Mouse (Mus musculus): Measurements from ENCODE around the gene Wdr27. TPM values are rescaled to one million over a fixed set of nuclear protein-coding genes. Genes with fewer than 3 reads are reported as not detected.
"Not testable (repeated sequence)": the region's sequence is repeated elsewhere in the genome, so short reads cannot be mapped to it uniquely, and the experiment has no call there.

Gene Wdr27
- total and polyA plus RNA-seq, 3 experiments = 1.7 to 2.3 (median 2.1) TPM

DNA sequence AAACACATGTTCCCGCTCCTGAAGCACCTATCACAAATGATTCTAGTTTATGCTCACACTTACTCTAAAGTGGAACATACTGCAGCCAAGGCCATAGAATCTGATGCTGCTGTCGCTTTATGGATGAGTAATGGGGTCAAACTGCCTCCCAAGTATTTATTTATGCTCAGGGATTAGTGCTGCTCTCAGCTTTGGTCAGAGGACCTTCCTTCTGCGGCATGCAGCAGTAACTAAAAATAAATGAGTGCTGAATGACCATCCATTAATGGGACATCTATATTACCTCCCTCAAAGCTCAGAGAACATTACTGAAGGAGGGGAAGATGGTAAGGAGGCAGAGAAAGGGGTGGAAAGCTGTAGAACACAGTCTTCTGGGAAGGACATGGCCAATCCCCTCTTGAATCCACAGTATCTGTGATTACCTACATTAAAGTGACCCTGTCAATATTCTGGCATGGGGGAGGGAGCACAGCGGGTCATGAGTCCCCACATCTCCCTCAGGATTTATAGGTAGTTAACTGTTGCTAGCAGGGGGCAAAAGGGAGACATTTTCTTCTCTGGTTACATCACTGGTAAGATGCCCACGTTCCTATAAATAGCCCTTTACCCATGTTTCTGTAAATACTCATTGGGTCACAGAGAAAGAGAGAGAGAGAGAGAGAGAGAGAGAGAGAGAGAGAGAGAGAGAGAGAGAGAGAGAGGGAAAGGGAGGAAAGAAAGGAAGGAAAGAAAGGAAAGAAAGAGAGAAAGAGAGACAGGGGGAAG lies 6.9 kb downstream of the Wdr27 start:
- Histone ChIP-seq H3K4me1 (ENCODE audit: control insufficient read depth in 1 of 2, insufficient read depth in 2 of 2) (no peaks in the 10 kb centered on the region), H3K36me3 (replicated peaks in 1 of 2; ENCODE audit: control insufficient read depth in 1 of 2, insufficient read depth in 1 of 2, low read length in 1 of 2) (no peaks in the 10 kb centered on the region), H3K27me3 (replicated peaks) (no peaks in the 10 kb centered on the region), H3K79me2 (replicated peaks; ENCODE audit: control insufficient read depth, extremely low read depth, insufficient read depth, poor library complexity, severe bottlenecking) (no peaks in the 10 kb centered on the region), H3K9ac (ENCODE audit: insufficient read depth, low read depth) (no peak overlapping the region), H3K4me3 (replicated peaks in 1 of 3; ENCODE audit: low read depth in 2 of 3, low read length in 2 of 3, poor library complexity in 1 of 3) (no peak overlapping the region), H3K4me2 (ENCODE audit: insufficient read depth, low read depth, poor library complexity, severe bottlenecking) (no peak overlapping the region), H3K27ac (ENCODE audit: insufficient read depth, low read depth) (no peak overlapping the region), H3K9me3 (replicated peaks; ENCODE audit: low read length) (no peaks in the 10 kb centered on the region)
- in situ Hi-C loops (cut with MboI; ENCODE audit: low pct_ligation_motif_present, low pct_unique_long_range_greater_than_20kb, low sequenced_read_pairs) (no loop called here), dilution Hi-C loops (cut with MboI; ENCODE audit: extremely low pct_ligation_motif_present, extremely low pct_unique_long_range_greater_than_20kb, low sequenced_read_pairs) (no loop called here)
- no peak for DNase-seq (ENCODE audit: extremely low read depth)
- no peak for TF ChIP-seq ETS1 (conservative IDR thresholded peaks at IDR 0.05; ENCODE audit: low read depth, low read length)
- TF ChIP-seq KAT2A (IDR thresholded peaks at IDR 0.05; ENCODE audit: insufficient replicate concordance, low read length) = no peak
- no peak for TF ChIP-seq TBP (conservative IDR thresholded peaks at IDR 0.05; ENCODE audit: low read depth, low read length)
- no peak for TF ChIP-seq SMC3 (IDR thresholded peaks at IDR 0.05; ENCODE audit: low read depth, low read length)
- no peak for TF ChIP-seq EP300 (IDR thresholded peaks at IDR 0.05; ENCODE audit: low read length)
- TF ChIP-seq SIN3A (IDR thresholded peaks at IDR 0.05; ENCODE audit: low read length) = no peak
- TF ChIP-seq PAX5 (IDR thresholded peaks at IDR 0.05; ENCODE audit: low read length) = no peak
- no peak for TF ChIP-seq MAZ (IDR thresholded peaks at IDR 0.05; ENCODE audit: low read depth, low read length)
- TF ChIP-seq POLR2A (IDR thresholded peaks at IDR 0.05; ENCODE audit: low read depth, low read length) = no peak
- no peak for TF ChIP-seq IRF4 (IDR thresholded peaks at IDR 0.05; ENCODE audit: low read depth, low read length)
- TF ChIP-seq BHLHE40 (IDR thresholded peaks at IDR 0.05; ENCODE audit: low read depth, low read length) = no peak
- TF ChIP-seq ZC3H11A (IDR thresholded peaks at IDR 0.05; ENCODE audit: low read depth, low read length) = no peak
- no peak for TF ChIP-seq MYC (IDR thresholded peaks at IDR 0.05; ENCODE audit: low read depth, low read length)
- TF ChIP-seq USF2 (conservative IDR thresholded peaks at IDR 0.05; ENCODE audit: low read depth, low read length) = no peak
- no peak for TF ChIP-seq ELF1 (IDR thresholded peaks at IDR 0.05; ENCODE audit: low read depth, low read length)
- TF ChIP-seq USF1 (IDR thresholded peaks at IDR 0.05; ENCODE audit: low read depth, low read length) = no peak

DNA sequence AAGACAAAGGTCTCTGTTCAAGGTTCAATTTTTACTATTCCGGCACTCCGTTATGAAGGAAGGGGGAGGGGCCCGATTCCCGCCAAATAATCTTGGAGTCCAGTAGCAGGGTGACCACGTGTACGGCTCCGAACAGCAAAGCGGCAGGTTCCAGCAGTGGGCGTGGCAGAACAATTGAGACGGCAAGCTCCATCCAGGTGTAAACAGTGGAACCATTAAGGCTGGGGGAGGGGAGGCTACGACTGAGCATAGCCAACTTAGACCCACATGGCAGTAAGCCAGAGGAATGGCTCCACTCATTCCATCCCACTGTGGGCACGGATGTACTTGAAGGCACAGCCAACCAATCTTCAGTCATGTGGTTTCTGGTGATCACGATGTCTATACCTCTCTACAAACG lies 7.7 kb downstream of the Wdr27 start:
- H3K36me3 ChIP-seq (replicated peaks in 1 of 2; ENCODE audit: control insufficient read depth in 1 of 2, insufficient read depth in 1 of 2, low read length in 1 of 2); H3K27ac ChIP-seq (ENCODE audit: insufficient read depth, low read depth); dilution Hi-C loops (cut with MboI; ENCODE audit: extremely low pct_ligation_motif_present, extremely low pct_unique_long_range_greater_than_20kb, low sequenced_read_pairs); H3K79me2 ChIP-seq (replicated peaks; ENCODE audit: control insufficient read depth, extremely low read depth, insufficient read depth, poor library complexity, severe bottlenecking); H3K27me3 ChIP-seq (replicated peaks); in situ Hi-C loops (cut with MboI; ENCODE audit: low pct_ligation_motif_present, low pct_unique_long_range_greater_than_20kb, low sequenced_read_pairs); H3K9me3 ChIP-seq (replicated peaks; ENCODE audit: low read length); DNase-seq (ENCODE audit: extremely low read depth); H3K4me2 ChIP-seq (ENCODE audit: insufficient read depth, low read depth, poor library complexity, severe bottlenecking); H3K4me1 ChIP-seq (ENCODE audit: control insufficient read depth in 1 of 2, insufficient read depth in 2 of 2); H3K9ac ChIP-seq (ENCODE audit: insufficient read depth, low read depth); H3K4me3 ChIP-seq (replicated peaks in 1 of 3; ENCODE audit: low read depth in 2 of 3, low read length in 2 of 3, poor library complexity in 1 of 3): not testable (repeated sequence)

Data from CH12.LX (cell line).